Mouse (Mus musculus) lung, adult 2 months (tissue): Measurements from ENCODE around the gene Pltp. TPM values are rescaled to one million over a fixed set of nuclear protein-coding genes. Genes with fewer than 3 reads are reported as not detected.
"Not testable (repeated sequence)": the region's sequence is repeated elsewhere in the genome, so short reads cannot be mapped to it uniquely, and the experiment has no call there.

Experiments used
- DNase-seq: peaks from one replicate; pipeline ENCODE4 v3.0.0; 2022
- H3K4me1 ChIP-seq: fragments of 200-500 bp; 2 replicates; pipeline ENCODE4 v1.6.1; 2011; ENCODE audit warnings: low read length; ENCODE audit not compliant: control insufficient read depth, insufficient read depth
- H3K4me3 ChIP-seq: fragments of 200-500 bp; replicated peaks from 2 replicates; pipeline ENCODE3; 2011; ENCODE audit warnings: low read depth, mild to moderate bottlenecking, control low read depth, low read length; ENCODE audit errors: extremely low read depth
- CTCF ChIP-seq: fragments of 200-500 bp; IDR thresholded peaks from 2 replicates; pipeline ENCODE4 v1.5.1; 2011; ENCODE audit warnings: mild to moderate bottlenecking, low read length, control low read depth; ENCODE audit not compliant: insufficient read depth
- POLR2A ChIP-seq: fragments of 200-500 bp; IDR thresholded peaks from 2 replicates; pipeline ENCODE4 v1.6.1; 2011; ENCODE audit warnings: low read depth, mild to moderate bottlenecking, control low read depth, low read length, borderline replicate concordance; ENCODE audit errors: extremely low read depth
- WGBS: fragments of 180-500 bp; shearing (Covaris S2); methylation state at CpG from one replicate; pipeline ENCODE4 v1.1.7; 2018; 5-methylcytosine and 5-hydroxymethylcytosine counted together
- polyA plus RNA-seq: library from polyadenylated mRNA; depleted of rRNA; stranded (reverse); fragments of >200 nt; gene quantifications from 2 replicates; pipeline ENCODE4 v1.2.3, GENCODE M21; 2012

Gene Pltp
- polyA plus RNA-seq, 1 experiment, result 873 TPM

DNA sequence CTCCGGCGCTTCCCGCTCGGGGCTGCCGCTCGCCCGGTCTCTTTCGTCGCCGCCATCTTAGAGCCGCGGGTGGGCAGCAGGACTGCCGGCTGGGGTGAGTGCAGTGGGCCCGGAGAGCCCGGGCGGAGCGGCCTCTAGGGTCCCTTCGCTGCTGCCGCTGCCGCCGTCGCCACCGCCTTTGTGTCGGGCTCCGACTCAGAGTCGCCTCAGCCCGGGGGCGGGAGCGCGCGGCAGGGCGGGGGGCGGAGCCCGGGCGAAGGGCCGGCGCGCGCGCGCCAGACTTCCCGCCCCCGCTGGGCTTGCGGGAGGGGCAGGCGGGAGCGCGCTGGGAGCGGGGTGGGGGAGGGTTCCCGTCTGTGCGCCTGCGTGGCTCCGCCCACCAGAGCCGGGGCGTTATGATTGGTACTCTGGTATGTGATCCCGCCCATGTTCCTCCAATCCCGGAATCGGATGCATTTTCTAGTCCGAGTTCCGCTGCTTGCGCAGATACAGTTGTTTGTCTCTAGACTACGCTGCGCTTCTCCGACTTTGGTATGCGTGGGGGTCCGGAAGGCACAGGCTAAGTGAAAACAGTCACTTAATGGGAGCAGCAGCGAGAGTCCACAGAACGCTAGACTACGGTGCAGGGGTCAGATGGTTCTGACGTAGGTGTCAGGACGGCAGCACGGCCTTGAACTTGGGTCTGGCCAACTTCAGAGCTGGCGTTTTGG is 22.2 kb upstream of the Pltp start:
- WGBS, result under 1% methylated on average over 65 of the region's 72 CpGs

GRCm38 (mm10) chr2:164879228-164879567 is 21.7 kb upstream of the Pltp start, which contains the start of gene Pcif1:
Gene Pcif1, plus strand, starts transcription at chr2:164879304.
- peak within 1 kb of the TSS; percentile 98 for H3K4me3 ChIP-seq
- TF ChIP-seq CTCF (no peak), POLR2A (peak; percentile 94; the same call in 1 of the 2 replicates)
- H3K4me1 ChIP-seq, result peaks cover 16% of the 10 kb centered on the region
- no peak for DNase-seq
- 2% methylated on average over 40 of the region's 40 CpGs for WGBS

More for the DNA sequence above, 22.2 kb upstream of the Pltp start:
- Histone ChIP-seq H3K4me3 (peak overlapping the region; percentile 98), H3K4me1 (peaks cover 13% of the 10 kb centered on the region)
- TF ChIP-seq POLR2A (peak; percentile 99), CTCF (no peak)
- peak; percentile 90 for DNase-seq

DNA sequence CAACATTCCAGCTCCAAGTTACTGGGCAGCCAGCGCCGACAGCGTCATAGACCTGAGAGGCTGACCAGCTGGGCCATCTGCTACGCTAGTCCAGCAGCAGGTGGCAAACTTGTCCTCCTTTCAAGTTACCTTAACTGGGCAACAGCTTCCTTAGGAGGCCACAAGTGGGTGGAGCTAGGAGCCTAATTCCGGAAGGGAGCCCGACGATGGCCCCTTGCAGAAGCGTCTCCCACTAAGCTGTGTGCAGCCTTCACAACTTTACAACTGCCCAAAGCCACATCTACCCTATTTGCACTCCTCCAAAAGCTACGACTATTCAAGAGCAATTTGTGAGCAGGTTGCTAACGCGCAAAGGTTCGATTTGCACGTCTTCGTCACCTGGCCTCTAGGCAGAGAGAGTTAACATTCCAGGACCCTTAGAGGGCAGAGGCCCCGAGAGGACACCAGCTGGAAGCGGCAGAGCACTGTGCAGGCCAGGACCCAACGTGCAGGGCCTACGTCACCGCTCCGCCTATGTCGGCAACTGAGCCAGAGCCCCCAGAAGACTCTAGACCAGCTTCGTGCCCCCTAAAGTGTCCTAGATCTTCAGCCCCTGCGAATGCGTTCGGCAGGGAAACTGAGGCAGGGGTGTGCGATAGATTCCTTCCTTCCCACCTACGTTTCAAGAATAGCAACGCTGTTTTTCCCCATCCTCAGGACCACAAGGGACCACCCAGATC is 21.2 kb upstream of the Pltp start:
- DNase-seq, result peak; percentile 66
- peak overlapping the region; percentile 78 for H3K4me3 ChIP-seq
- H3K4me1 ChIP-seq, result peaks cover 16% of the 10 kb centered on the region
- TF ChIP-seq POLR2A (peak; percentile 52; the same call in 1 of the 2 replicates), CTCF (peak; percentile 26; the same call in 1 of the 2 replicates)
- under 1% methylated on average over 28 of the region's 28 CpGs for WGBS

- WGBS, result 75% methylated on average over 11 of the region's 11 CpGs
- H3K4me1 ChIP-seq, result peaks cover 19% of the 10 kb centered on the region
- not testable (repeated sequence) for DNase-seq, H3K4me3 ChIP-seq
Observed at GRCm38 (mm10) chr2:164877376-164878215, 20.1 kb upstream of the Pltp start.

DNA sequence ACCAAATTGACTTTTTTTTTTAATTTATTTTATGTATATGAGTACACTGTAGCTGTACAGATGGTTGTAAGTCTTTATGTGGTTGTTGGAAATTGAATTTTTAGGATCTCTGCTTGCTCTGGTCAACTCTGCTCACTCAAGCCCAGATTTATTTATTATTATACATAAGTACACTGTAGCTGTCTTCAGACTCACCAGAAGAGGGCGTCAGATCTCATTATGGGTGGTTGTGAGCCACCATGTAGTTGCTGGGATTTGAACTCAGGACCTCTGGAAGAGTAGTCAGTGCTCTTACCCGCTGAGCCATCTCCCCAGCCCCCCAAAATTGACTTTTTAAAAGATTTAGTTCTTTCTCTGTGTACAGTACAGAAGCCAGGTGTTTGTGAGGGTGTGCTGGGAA is 18.1 kb upstream of the Pltp start:
- WGBS, result 45% methylated on average over 2 of the region's 2 CpGs
- not testable (repeated sequence) for H3K4me3 ChIP-seq, DNase-seq
- H3K4me1 ChIP-seq, result peaks cover 15% of the 10 kb centered on the region

DNA sequence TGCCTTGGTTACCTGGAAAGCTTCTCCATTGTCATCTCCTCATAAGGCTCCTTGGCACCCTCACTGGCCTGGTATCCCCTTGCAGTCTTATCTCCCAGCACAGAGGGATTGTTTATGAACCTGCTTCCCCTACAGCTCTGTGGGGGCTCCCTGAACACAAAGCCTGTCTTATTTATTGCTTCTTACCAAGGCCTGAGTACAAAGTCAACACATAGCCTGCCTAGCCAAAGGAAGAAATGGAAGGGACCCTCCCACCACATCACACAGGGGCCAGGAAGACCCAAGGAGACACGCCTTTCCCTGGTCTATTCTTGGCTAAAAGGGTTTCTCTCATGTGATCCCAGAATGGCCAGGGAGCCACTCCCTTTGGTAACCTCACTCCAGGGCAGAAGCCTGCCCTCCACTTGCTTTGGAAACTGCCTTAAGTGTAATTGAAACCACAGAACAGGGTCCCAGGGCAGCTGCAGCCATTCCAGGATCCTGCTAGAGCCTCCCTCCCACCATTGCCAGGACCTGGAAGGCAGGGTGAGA is 16.8 kb upstream of the Pltp start:
- Histone ChIP-seq H3K4me1 (peaks cover 13% of the 10 kb centered on the region), H3K4me3 (no peak overlapping the region)
- DNase-seq, result no peak
- WGBS, result 13% methylated on average over 1 of the region's 1 CpGs
- TF ChIP-seq CTCF (no peak), POLR2A (peak; percentile 46; the same call in 1 of the 2 replicates)

- WGBS, result 31% methylated on average over 3 of the region's 3 CpGs
- no peak for DNase-seq
- Histone ChIP-seq H3K4me3 (no peak overlapping the region), H3K4me1 (peaks cover 13% of the 10 kb centered on the region)
- TF ChIP-seq POLR2A (no peak), CTCF (no peak)
Observed at GRCm38 (mm10) chr2:164873621-164874020, 16.1 kb upstream of the Pltp start.

- TF ChIP-seq CTCF, result no peak
- no peak for TF ChIP-seq POLR2A
- Histone ChIP-seq H3K4me3 (no peak overlapping the region), H3K4me1 (peaks cover 9% of the 10 kb centered on the region; the same call in 1 of the 2 replicates)
- DNase-seq, result no peak
- 61% methylated on average over 6 of the region's 6 CpGs for WGBS
Observed at GRCm38 (mm10) chr2:164871602-164872303, 14.2 kb upstream of the Pltp start.

- WGBS, result 22% methylated on average over 7 of the region's 7 CpGs
- no peak overlapping the region for H3K4me3 ChIP-seq
- TF ChIP-seq POLR2A (peak; percentile 22; the same call in 1 of the 2 replicates), CTCF (no peak)
- DNase-seq, result no peak
- H3K4me1 ChIP-seq, result peaks cover 7% of the 10 kb centered on the region
Observed at GRCm38 (mm10) chr2:164868491-164868890, 11.0 kb upstream of the Pltp start.
